Mouse (Mus musculus) neural tube, embryonic 12.5 days (tissue): ENCODE results near the gene Rps6ka5. TPM values are rescaled to one million over a fixed set of nuclear protein-coding genes. Genes with fewer than 3 reads are reported as not detected.

Experiments used
- ATAC-seq: fragments of 200-750 bp; cut with Nextera tagmentation; 2 replicates; pipeline ENCODE4 v1.8.0; 2017; ENCODE audit warnings: low read depth, mild to moderate bottlenecking, moderate TSS enrichment, moderate library complexity; ENCODE audit not compliant: low FRiP score
- H3K27ac ChIP-seq: fragments of 300-500 bp; sonication (generic); 2 replicates; pipeline ENCODE4 v1.5.1; 2016
- H3K27me3 ChIP-seq: fragments of 300-500 bp; sonication (generic); replicated peaks from 2 replicates; pipeline ENCODE4 v1.6.1; 2016; ENCODE audit warnings: mild to moderate bottlenecking
- H3K36me3 ChIP-seq: fragments of 300-500 bp; sonication (generic); 2 replicates; pipeline ENCODE4 v1.6.1; 2016; ENCODE audit warnings: mild to moderate bottlenecking
- H3K4me1 ChIP-seq: fragments of 300-500 bp; sonication (generic); 2 replicates; pipeline ENCODE4 v1.6.1; 2016
- H3K4me2 ChIP-seq: fragments of 300-500 bp; sonication (generic); replicated peaks from 2 replicates; pipeline ENCODE4 v1.6.1; 2016; ENCODE audit warnings: mild to moderate bottlenecking
- H3K4me3 ChIP-seq: fragments of 300-500 bp; sonication (generic); 2 replicates; pipeline ENCODE4 v1.5.1; 2016
- H3K9ac ChIP-seq: fragments of 300-500 bp; sonication (generic); 2 replicates; pipeline ENCODE4 v1.6.1; 2016; ENCODE audit warnings: mild to moderate bottlenecking
- H3K9me3 ChIP-seq: fragments of 300-500 bp; sonication (generic); 2 replicates; pipeline ENCODE4 v1.6.1; 2016; ENCODE audit warnings: mild to moderate bottlenecking
- WGBS: fragments of 180-500 bp; shearing (Covaris S2); methylation state at CpG from one replicate; pipeline ENCODE4 v1.1.7; 2016; 5-methylcytosine and 5-hydroxymethylcytosine counted together
- polyA plus RNA-seq: library from polyadenylated mRNA; unstranded; fragments of >200 nt; fragmentation: Nextera tagmentation; extraction: Ambion mirVana; gene quantifications from 2 replicates; pipeline ENCODE4 v1.2.1, GENCODE M21; 2016

The Rps6ka5 gene
- polyA plus RNA-seq, 1 experiment from 2014 or later: 5.4 TPM

DNA sequence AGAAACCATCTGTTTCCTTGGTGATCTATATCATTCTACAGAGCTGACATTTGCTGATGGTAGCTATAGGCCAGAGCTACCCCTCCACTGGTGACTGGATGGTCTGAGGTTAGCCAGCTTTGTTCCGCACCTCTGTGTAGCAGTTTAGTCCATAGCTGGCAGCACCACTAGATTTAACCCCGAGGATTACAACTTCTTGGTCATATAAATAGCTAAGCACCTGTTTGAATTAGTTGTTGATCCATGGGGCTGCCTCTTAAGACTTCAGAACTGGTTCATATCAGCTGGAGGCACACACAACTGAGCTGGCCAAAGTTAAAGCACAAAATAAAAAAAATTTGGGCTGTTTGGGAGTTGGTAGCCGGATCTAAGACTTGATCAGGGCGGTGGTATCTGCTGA lies 193.6 kb downstream of the Rps6ka5 start:
- Histone ChIP-seq H3K9ac (no peak overlapping the region), H3K36me3 (no peaks in the 10 kb centered on the region), H3K27me3 (no peaks in the 10 kb centered on the region), H3K27ac (no peak overlapping the region), H3K4me2 (no peak overlapping the region), H3K4me1 (peaks cover 14% of the 10 kb centered on the region), H3K4me3 (no peak overlapping the region), H3K9me3 (no peaks in the 10 kb centered on the region)
- ATAC-seq: no peak
- WGBS: 83% methylated on average over 4 of the region's 4 CpGs

DNA sequence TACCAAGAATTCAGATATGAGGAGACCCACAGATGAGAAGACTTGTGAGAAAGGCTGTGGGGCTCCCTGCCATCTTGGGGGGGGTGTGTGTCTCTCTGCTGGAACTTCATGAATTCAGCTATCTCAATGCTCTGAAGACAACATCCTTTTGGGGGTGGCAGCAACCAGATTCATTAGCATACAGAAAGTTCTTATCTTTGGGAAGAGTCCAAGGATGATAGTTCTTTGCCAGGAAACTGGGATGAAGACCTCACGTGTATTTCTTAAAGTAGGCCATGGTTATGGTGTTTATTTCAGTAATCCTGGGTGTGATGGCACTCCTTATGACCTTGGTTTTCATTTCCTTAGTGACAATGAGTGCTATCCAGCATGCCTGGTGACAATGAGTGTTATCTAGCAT lies 195.0 kb downstream of the Rps6ka5 start:
- ATAC-seq: no peak
- Histone ChIP-seq H3K9me3 (no peaks in the 10 kb centered on the region), H3K4me1 (peaks cover 20% of the 10 kb centered on the region), H3K9ac (no peak overlapping the region), H3K4me3 (no peak overlapping the region), H3K36me3 (no peaks in the 10 kb centered on the region), H3K27ac (no peak overlapping the region), H3K27me3 (no peaks in the 10 kb centered on the region), H3K4me2 (no peak overlapping the region)
- 81% methylated on average over 1 of the region's 1 CpGs for WGBS

DNA sequence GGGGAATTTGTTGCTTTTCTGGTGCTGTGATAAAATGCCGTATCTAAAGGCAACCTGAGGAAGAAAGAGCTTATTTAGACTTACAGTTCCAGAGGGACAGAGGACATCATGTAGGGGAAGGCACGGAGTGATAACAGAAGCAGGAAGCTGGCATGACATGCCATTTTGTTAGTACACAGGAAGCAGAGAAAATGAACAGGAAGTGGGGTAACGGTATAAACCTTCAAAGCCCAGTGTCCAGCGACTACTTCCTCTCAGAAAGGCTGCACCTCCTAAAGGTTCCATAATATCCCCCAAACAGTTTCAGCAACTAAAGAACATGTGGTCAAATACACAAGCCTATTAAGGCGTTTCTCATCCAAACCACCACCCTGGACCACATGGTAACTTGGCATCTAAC lies 195.9 kb downstream of the Rps6ka5 start:
- Histone ChIP-seq H3K9me3 (no peaks in the 10 kb centered on the region), H3K27ac (no peak overlapping the region), H3K4me2 (no peak overlapping the region), H3K4me3 (no peak overlapping the region), H3K36me3 (no peaks in the 10 kb centered on the region), H3K4me1 (peaks cover 20% of the 10 kb centered on the region), H3K27me3 (no peaks in the 10 kb centered on the region), H3K9ac (no peak overlapping the region)
- ATAC-seq: no peak
- WGBS: 84% methylated on average over 5 of the region's 5 CpGs

DNA sequence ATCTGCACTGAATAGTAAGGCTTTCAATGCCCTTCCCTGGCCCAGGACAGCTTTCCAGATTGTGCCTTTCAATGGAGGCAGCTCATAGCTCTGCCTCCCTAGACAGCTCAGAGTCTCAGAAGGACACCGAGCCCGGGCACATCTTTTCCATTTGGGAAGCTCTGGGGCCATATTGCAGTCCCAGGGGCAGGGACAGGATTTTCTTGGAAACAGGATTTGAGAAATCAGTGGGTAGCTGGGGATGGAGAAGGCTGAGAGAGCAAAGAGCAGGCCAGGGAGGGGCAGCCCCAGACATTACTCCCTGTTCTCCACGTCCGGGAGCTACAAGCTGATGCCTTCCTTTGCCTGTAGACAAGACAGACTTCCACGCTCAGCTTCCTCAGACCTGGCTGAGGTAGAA lies 197.1 kb downstream of the Rps6ka5 start:
- Histone ChIP-seq H3K9me3 (no peaks in the 10 kb centered on the region), H3K4me2 (no peak overlapping the region), H3K9ac (no peak overlapping the region), H3K36me3 (no peaks in the 10 kb centered on the region), H3K4me1 (peaks cover 20% of the 10 kb centered on the region), H3K4me3 (no peak overlapping the region), H3K27me3 (no peaks in the 10 kb centered on the region), H3K27ac (no peak overlapping the region)
- WGBS: 76% methylated on average over 5 of the region's 5 CpGs
- ATAC-seq: no peak

DNA sequence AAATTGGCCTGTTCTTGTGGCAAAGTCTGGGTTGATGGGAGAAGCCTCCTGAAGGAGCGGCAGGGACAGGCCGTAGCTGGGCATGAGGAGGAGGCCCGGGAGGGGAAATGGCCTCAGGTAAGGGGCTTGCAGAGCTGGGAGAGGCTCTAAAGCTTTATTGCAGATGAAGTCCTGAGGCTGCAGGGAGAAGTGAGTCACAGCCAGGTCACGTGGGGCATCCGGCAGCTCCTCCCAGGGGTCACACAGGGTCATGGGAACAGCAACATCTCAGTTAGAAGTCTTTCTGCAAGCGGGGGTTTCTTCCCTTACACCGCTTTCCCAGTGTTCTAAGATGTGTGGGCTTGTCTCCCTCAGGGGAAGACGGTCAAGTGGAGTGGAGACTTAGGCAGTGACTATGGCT lies 197.6 kb downstream of the Rps6ka5 start:
- H3K36me3 ChIP-seq: no peaks in the 10 kb centered on the region
- no peaks in the 10 kb centered on the region for H3K9me3 ChIP-seq
- H3K27ac ChIP-seq: no peak overlapping the region
- H3K4me2 ChIP-seq: 0 out of 2 replicates have a peak overlapping the region, but pooled peaks have one; percentile 3
- no peak overlapping the region for H3K9ac ChIP-seq
- H3K4me1 ChIP-seq: peaks cover 20% of the 10 kb centered on the region
- H3K4me3 ChIP-seq: no peak overlapping the region
- ATAC-seq: no peak
- no peaks in the 10 kb centered on the region for H3K27me3 ChIP-seq
- 7% methylated on average over 8 of the region's 8 CpGs for WGBS

DNA sequence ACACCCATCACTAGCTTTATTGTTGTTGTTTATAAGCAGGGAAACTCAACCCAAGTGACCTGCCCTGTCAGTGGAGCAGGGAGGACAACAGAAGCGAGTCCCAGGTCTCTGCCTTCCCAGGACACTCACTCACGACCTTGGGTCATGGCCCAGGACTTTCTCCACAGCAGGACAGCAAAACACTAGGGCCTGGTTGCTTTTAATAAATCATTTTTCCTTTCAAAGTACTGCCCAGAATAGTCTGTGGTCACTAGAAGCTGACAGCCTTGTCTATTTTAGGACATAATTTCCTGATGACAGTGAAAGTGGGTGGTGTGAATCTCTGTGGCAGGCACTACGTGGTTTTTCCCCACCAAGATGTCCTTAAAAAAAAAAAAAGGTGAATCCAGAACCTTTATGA lies 198.5 kb downstream of the Rps6ka5 start:
- Histone ChIP-seq H3K9me3 (no peaks in the 10 kb centered on the region), H3K27ac (peak overlapping the region; percentile 21; the same call in 1 of the 2 replicates), H3K4me2 (peak overlapping the region; percentile 54), H3K36me3 (no peaks in the 10 kb centered on the region), H3K9ac (no peak overlapping the region), H3K4me1 (peaks cover 20% of the 10 kb centered on the region), H3K4me3 (no peak overlapping the region), H3K27me3 (no peaks in the 10 kb centered on the region)
- ATAC-seq: peak; percentile 30
- WGBS: 22% methylated on average over 3 of the region's 3 CpGs

DNA sequence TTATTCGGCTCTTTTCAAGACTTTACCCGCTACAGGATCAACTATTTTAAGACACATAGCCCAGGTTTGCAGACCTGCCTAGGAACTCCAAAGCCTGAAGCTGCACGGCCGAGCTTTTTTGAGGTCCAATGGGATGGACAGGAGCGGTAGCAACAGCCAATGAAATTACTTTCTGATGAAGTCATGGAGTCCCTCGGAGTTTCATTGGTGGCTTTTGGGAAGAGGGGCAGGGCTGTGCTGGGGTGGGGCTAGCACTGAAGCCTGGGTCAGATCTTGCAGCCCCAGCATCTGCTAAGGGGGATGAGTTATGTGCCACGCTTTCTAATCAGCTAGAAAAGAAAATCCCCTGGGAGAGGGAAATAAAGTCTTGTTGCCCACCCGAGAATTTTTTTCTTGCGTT lies 199.0 kb downstream of the Rps6ka5 start:
- Histone ChIP-seq H3K4me3 (no peak overlapping the region), H3K9ac (no peak overlapping the region), H3K4me1 (peaks cover 20% of the 10 kb centered on the region), H3K27ac (no peak overlapping the region), H3K36me3 (no peaks in the 10 kb centered on the region), H3K4me2 (peak overlapping the region; percentile 54), H3K27me3 (no peaks in the 10 kb centered on the region), H3K9me3 (no peaks in the 10 kb centered on the region)
- peak; percentile 97 for ATAC-seq
- 5% methylated on average over 9 of the region's 9 CpGs for WGBS

DNA sequence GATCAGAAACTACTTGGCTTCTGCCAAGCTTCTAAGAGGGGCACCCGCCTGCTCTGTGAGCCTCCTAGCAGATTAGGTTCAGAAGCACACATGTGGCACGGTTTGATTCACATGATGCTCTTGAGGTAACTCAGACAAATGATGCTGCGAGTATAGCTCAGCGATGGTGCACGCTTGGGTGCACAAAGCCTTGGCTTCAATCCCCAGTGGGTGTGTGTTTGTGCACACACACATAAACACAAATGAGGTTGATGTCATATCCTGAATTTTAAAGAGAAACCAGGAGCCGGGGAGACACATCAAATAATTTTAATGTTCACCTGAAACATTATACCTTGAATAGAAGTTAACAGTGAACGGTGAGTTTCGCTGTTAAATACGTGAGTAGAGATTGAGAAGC lies 199.5 kb downstream of the Rps6ka5 start:
- Histone ChIP-seq H3K27ac (no peak overlapping the region), H3K9ac (no peak overlapping the region), H3K27me3 (no peaks in the 10 kb centered on the region), H3K9me3 (no peaks in the 10 kb centered on the region), H3K4me1 (peaks cover 20% of the 10 kb centered on the region), H3K36me3 (no peaks in the 10 kb centered on the region), H3K4me2 (peak overlapping the region; percentile 54), H3K4me3 (no peak overlapping the region)
- ATAC-seq: 0 out of 2 replicates have a peak, but pooled peaks have one; percentile 42
- WGBS: 65% methylated on average over 9 of the region's 9 CpGs

DNA sequence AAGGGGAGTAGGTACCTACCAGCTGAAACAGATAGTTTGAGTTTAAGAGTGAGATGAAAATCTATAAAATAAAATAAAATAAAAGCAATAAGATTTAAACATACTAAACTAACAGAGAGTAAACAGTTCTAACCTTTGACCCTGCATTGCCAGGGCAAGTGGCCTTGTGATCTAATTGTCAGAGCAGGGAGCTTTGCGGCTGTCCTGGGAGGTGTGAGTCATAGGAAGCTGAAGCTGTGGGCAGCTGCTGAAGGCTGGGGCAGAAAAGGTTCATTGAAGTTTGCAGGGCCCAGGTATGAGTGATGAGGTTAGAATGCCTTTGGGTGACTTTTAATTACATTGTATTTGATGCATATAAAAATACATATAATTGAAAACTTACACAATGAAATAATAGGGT lies 200.8 kb downstream of the Rps6ka5 start:
- Histone ChIP-seq H3K27me3 (no peaks in the 10 kb centered on the region; the same call in 1 of the 2 replicates), H3K4me1 (peaks cover 23% of the 10 kb centered on the region), H3K4me3 (no peak overlapping the region), H3K9ac (no peak overlapping the region), H3K36me3 (no peaks in the 10 kb centered on the region), H3K9me3 (no peaks in the 10 kb centered on the region), H3K4me2 (no peak overlapping the region), H3K27ac (no peak overlapping the region)
- ATAC-seq: no peak
- 68% methylated on average over 1 of the region's 1 CpGs for WGBS

DNA sequence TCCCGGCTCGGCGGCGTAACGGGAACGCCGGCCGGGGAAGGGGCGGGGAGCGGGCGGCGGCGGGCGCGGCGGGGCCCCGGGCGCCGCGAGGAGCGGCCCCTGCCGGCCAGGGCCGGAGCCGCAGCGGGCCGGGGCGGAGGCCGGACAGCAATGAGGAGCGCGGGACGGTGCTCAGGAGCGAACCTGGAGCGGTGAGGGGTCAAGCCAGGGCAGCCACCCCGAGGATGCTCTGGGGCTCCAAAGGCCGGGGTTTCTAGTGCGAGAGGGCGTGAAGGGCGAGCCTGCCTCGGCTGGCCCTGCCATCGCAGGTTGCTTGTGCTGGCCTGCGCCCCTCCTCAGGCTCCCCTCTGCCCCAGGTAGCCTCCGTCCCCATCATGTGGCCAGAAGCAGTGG lies 206.0 kb downstream of the Rps6ka5 start, which contains the start of gene Ttc7b:
Gene Ttc7b, minus strand, starts transcription at position 33 of the 393 bp plus-strand sequence.
- H3K36me3 ChIP-seq: no peaks in the 10 kb centered on the region
- no peaks in the 10 kb centered on the region for H3K9me3 ChIP-seq
- H3K4me1 ChIP-seq: peaks cover 21% of the 10 kb centered on the region
- H3K4me3 ChIP-seq: peak within 1 kb of the TSS; percentile 87
- no peak within 1 kb of the TSS; the same call in 1 of the 2 replicates for H3K27ac ChIP-seq
- no peaks in the 10 kb centered on the region; the same call in 1 of the 2 replicates for H3K27me3 ChIP-seq
- ATAC-seq: peak; percentile 81
- peak within 1 kb of the TSS; percentile 94 for H3K9ac ChIP-seq
- WGBS: 2% methylated on average over 38 of the region's 42 CpGs
- H3K4me2 ChIP-seq: peak within 1 kb of the TSS; percentile 87

DNA sequence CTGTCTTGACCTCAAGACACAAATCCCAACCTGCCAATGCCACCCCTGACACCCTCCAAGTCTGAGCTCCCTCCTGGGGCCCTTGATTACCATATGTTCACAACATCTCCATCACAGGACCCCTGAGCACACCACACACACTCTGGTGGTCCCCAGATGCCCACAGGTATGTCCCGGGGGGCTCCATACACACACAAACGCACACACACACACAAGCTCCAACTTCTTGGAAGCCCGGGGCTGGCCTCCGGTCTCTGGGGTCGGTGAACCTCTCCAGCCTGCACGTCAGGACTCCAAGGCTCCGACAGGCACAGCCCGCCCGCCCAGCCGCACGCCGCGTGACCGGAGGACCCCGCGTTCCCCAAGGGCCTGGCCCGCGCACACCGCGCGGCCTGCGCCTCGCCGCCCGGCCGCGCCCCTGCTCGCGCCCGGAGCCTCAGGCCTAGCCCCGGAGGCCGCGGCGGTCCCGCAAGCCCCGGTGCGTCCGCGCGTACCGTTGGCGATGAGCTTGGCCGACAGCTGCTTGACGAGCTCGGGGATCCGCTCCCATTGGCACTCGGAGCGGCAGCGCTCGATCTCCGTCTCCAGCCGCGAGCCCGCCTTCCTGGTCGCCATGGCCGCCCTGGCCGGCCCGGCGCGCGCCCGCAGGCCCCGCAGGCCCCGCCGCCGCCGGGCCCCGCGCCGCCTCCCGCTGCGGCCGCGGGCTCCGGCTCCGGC lies 206.5 kb downstream of the Rps6ka5 start:
- peak; percentile 75 for ATAC-seq
- no peaks in the 10 kb centered on the region for H3K36me3 ChIP-seq
- no peaks in the 10 kb centered on the region; the same call in 1 of the 2 replicates for H3K27me3 ChIP-seq
- WGBS: under 1% methylated on average over 70 of the region's 76 CpGs
- peak overlapping the region; percentile 87 for H3K4me2 ChIP-seq
- peak overlapping the region; percentile 94 for H3K9ac ChIP-seq
- H3K27ac ChIP-seq: no peak overlapping the region; the same call in 1 of the 2 replicates
- H3K4me1 ChIP-seq: peaks cover 21% of the 10 kb centered on the region
- peak overlapping the region; percentile 87 for H3K4me3 ChIP-seq
- H3K9me3 ChIP-seq: no peaks in the 10 kb centered on the region

DNA sequence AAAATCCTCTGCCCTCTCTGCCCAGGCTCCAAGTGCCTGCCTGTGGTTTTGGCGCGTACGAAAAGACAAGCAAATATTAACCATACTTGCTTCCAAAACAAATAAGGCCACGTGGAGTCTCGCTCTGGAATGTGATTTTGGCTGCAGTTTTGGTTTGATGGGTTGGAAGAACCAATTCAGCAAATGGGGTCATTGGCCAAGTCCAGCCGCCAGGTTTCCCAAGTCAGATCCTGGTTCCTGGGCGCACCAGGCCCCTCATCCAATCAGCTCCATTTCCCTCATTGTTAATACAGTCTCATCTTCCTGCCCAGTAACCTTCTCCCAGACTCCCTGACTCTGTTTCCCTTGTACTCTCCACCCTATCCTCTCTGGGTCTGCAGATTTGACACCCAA lies 207.1 kb downstream of the Rps6ka5 start:
- Histone ChIP-seq H3K27me3 (no peaks in the 10 kb centered on the region; the same call in 1 of the 2 replicates), H3K9ac (peak overlapping the region; percentile 94), H3K27ac (no peak overlapping the region), H3K4me1 (peaks cover 21% of the 10 kb centered on the region), H3K4me2 (peak overlapping the region; percentile 87), H3K9me3 (no peaks in the 10 kb centered on the region), H3K4me3 (peak overlapping the region; percentile 87), H3K36me3 (no peaks in the 10 kb centered on the region)
- WGBS: 59% methylated on average over 7 of the region's 7 CpGs
- 0 out of 2 replicates have a peak, but pooled peaks have one; percentile 7 for ATAC-seq

DNA sequence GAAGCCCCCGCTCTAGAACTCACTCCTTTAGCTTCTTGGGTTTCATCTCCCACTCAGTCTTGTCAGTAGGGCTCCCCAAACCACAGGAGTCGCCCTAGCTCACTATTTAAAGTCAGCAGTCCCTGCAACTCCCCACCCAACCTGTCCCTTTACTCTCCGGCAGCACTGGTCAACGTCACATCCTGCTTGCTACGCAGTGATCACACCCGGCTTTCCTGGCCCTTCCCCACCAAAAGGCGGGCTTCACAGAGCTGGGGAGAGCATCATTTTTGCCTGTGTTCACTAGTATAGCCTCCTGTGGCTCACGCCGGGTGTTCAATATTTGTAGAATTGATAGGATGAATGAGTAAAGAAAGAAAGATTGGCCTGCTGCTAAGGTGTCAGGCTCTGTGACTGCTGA lies 209.4 kb downstream of the Rps6ka5 start:
- Histone ChIP-seq H3K4me2 (no peak overlapping the region), H3K4me1 (peaks cover 21% of the 10 kb centered on the region), H3K9me3 (no peaks in the 10 kb centered on the region), H3K4me3 (no peak overlapping the region), H3K9ac (no peak overlapping the region), H3K36me3 (no peaks in the 10 kb centered on the region; the same call in 1 of the 2 replicates), H3K27ac (no peak overlapping the region), H3K27me3 (no peaks in the 10 kb centered on the region; the same call in 1 of the 2 replicates)
- ATAC-seq: no peak
- WGBS: 90% methylated on average over 9 of the region's 9 CpGs
